Mouse (Mus musculus) erythroblast, embryonic 14.5 days (primary cell): ENCODE measurements around the gene Tmem220. TPM values are rescaled to one million over a fixed set of nuclear protein-coding genes. Genes with fewer than 3 reads are reported as not detected.
"Not testable (repeated sequence)": the region's sequence is repeated elsewhere in the genome, so short reads cannot be mapped to it uniquely, and the experiment has no call there.

Experiments
- H3K27me3 ChIP-seq: 2 replicates; pipeline ENCODE4 v1.6.1; 2012; ENCODE audit warnings: inconsistent platforms; ENCODE audit not compliant: control insufficient read depth
- H3K36me3 ChIP-seq: 2 replicates; pipeline ENCODE4 v1.6.1; 2012; ENCODE audit warnings: mild to moderate bottlenecking, inconsistent platforms; ENCODE audit not compliant: control insufficient read depth
- H3K4me1 ChIP-seq: 2 replicates; pipeline ENCODE4 v1.6.1; 2012; ENCODE audit warnings: inconsistent platforms; ENCODE audit not compliant: control insufficient read depth
- H3K4me3 ChIP-seq: replicated peaks from 2 replicates; pipeline ENCODE3; 2012; ENCODE audit warnings: moderate library complexity, mild to moderate bottlenecking, inconsistent platforms
- H3K9me3 ChIP-seq: 2 replicates; pipeline ENCODE4 v1.6.1; 2012; ENCODE audit warnings: low read length, inconsistent platforms, mixed read lengths; ENCODE audit not compliant: control insufficient read depth
- GATA1 ChIP-seq: IDR thresholded peaks from 2 replicates; pipeline ENCODE4 v1.6.1; 2012; ENCODE audit warnings: low read length, inconsistent platforms, mixed read lengths
- TAL1 ChIP-seq: IDR thresholded peaks from 3 replicates; pipeline ENCODE4 v1.6.1; 2012; ENCODE audit warnings: low read length, inconsistent platforms, mixed read lengths
- polyA plus RNA-seq: library from polyadenylated mRNA; stranded (reverse); fragments of >175 nt; gene quantifications from 2 replicates; pipeline ENCODE4 v1.2.3, GENCODE M21; 2012

Gene Tmem220
- polyA plus RNA-seq, 1 experiment, result not detected

DNA sequence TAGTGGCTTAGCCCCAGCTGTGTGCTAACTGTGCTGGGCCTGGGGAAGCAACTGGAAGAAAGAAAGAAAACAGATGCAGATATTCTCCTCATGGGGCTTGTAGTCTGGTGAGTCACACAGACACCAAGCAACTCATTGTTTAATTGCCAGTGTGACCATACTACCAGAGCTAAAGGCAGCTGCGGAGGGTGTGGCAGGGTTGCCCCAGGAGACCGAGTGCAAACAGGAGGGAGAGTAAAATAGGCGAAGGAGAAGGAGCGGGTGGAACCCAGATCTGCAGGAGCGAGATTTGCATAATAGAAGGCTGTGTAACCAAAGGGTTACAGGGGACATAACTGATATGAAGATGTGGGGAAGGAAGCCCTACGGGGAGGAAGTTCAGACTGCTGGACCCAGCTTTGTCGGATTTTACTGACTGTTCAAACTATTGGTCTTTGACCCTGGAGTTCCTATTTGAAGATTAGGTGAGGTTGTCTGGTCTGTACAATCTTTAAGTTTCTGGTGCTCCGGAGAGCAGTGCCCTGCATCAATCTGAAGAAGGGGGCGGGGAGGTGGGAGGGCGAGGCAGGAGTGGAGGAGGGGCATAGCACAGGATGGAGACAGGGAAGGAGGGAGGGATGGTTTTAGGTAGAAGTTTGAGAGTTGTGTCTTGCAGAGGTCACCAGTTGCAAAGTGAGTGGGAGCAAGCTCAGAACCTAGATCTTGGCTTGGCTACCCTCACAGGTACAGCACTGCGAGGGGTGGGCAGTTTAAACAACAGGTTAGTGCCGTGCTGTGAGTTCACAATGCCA, 7.0 kb upstream of the Tmem220 start:
- TF ChIP-seq GATA1 (no peak), TAL1 (no peak)
- Histone ChIP-seq H3K4me3 (no peak overlapping the region), H3K4me1 (peaks cover 3% of the 10 kb centered on the region), H3K36me3 (no peaks in the 10 kb centered on the region), H3K9me3 (no peaks in the 10 kb centered on the region), H3K27me3 (peaks cover 5% of the 10 kb centered on the region)

DNA sequence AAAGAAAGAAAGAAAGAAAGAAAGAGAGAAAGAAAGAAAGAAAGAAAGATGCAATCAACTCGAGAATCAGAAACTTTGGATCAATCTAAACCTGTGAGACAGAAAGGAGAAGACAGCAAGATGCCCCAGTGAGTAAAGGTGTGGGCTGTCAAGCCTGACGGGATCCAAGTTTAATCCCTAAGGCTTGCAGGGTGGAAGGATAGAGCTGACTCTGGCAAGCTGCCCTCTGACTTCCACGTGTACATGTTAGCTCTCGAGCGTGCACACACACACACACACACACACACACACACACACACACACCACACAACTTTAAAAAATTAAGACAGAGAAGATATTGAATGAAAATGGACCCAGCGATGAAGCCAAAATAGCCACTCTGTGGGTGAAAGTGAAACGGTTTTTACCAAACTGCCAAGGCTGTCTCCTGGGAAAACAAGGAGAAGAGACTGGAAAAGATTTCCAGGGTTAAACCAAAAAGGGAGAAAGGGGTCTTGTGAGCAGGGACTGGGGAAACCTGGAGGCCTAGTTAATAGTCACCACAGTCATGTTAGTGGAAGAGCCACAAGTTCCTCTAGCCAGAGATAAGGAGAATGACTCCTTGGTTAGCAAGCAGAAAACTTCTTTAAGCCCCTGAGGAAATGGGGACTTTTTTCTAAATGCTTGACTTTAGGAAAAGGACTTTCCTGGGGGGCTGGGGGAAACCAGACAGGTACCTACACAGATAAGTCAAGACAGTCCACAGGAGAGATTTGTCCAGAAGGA, 5.1 kb upstream of the Tmem220 start:
- H3K36me3 ChIP-seq, result no peaks in the 10 kb centered on the region
- TF ChIP-seq GATA1, result no peak
- no peak for TF ChIP-seq TAL1
- H3K9me3 ChIP-seq, result no peaks in the 10 kb centered on the region
- H3K27me3 ChIP-seq, result peaks cover 5% of the 10 kb centered on the region
- H3K4me1 ChIP-seq, result peaks cover 11% of the 10 kb centered on the region
- H3K4me3 ChIP-seq, result no peak overlapping the region

DNA sequence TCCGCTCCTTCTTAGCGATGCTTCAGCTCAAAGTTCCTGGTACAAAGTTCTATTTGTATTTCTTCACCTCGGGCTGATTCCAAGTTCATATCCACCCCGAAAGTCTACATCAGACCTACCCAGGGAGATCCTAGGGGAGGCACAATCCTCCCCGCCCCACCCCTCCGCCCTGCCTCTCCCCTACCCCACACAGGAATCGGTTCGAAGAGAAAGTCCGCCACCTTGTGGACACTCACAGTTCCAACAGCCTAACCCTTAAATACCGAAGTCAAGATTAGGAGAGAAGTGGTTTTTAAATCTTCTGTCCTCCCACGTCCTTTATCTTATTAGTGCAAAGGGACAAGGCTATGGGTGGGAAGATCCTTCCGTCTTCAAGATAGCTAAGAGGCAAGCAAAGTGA, 4.0 kb upstream of the Tmem220 start:
- no peak overlapping the region for H3K4me3 ChIP-seq
- H3K9me3 ChIP-seq, result no peaks in the 10 kb centered on the region
- H3K27me3 ChIP-seq, result peaks cover 5% of the 10 kb centered on the region
- peaks cover 20% of the 10 kb centered on the region for H3K4me1 ChIP-seq
- no peak for TF ChIP-seq TAL1
- no peaks in the 10 kb centered on the region for H3K36me3 ChIP-seq

DNA sequence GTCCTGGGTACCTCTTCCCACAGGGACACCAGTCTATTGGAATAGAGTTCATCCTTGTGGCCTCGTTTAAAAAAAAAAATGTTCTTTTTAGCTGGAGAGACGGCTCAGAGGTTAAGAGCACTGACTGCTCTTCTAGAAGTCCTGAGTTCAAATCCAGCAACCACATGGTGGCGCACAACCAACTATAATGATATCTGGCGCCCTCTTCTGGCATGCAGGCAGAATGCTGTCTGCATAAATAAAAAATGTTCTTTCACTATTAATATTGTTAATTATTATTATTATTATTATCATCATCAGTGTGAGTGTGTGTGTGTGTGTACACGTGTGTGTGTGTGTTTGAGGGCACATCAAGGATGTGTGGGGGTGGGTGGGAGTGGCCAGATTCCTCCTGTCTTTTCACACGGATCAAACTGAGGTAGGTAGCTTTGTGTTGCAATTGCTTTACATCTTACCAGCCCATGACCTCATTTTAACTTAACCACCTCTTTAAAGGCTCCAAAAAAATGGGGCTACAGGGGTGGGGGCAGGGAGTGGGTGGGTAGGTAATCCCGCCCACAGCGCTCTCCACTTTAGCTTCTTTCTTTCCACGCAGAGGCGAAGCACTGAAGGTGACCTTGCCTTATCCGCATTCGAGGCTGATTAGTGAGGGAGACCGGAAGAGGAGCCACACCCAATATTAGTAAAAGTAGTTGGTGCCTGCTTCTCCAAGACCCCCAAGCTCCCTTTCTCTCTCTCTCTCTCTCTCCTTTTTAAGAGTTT, 2.4 kb upstream of the Tmem220 start:
- no peak overlapping the region for H3K4me3 ChIP-seq

DNA sequence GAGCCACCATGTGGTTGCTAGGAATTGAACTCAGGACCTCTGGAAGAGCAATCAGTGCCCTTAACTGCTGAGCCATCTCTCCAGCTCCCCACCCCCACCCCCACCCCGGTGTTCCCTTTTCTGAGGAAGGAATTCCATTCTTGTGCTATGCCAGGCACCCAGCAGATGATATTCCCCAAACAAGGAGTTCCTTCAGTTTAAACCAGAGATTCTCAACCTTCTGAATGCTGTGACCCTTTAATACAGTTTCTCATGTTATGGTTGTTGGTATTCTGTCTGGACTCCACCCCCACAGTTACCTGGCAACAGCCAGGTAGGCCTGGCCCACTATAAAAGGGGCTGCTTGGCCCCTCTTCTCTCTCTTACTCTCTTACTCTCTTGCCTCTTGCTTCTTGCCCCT, 1.8 kb upstream of the Tmem220 start:
- not testable (repeated sequence) for H3K9me3 ChIP-seq, H3K36me3 ChIP-seq, H3K27me3 ChIP-seq, H3K4me3 ChIP-seq
- H3K4me1 ChIP-seq, result peaks cover 20% of the 10 kb centered on the region

More for the DNA sequence above, 2.4 kb upstream of the Tmem220 start:
- peaks cover 8% of the 10 kb centered on the region for H3K27me3 ChIP-seq
- no peaks in the 10 kb centered on the region for H3K36me3 ChIP-seq
- TF ChIP-seq GATA1, result no peak
- no peak for TF ChIP-seq TAL1
- no peaks in the 10 kb centered on the region for H3K9me3 ChIP-seq
- H3K4me1 ChIP-seq, result peaks cover 20% of the 10 kb centered on the region

DNA sequence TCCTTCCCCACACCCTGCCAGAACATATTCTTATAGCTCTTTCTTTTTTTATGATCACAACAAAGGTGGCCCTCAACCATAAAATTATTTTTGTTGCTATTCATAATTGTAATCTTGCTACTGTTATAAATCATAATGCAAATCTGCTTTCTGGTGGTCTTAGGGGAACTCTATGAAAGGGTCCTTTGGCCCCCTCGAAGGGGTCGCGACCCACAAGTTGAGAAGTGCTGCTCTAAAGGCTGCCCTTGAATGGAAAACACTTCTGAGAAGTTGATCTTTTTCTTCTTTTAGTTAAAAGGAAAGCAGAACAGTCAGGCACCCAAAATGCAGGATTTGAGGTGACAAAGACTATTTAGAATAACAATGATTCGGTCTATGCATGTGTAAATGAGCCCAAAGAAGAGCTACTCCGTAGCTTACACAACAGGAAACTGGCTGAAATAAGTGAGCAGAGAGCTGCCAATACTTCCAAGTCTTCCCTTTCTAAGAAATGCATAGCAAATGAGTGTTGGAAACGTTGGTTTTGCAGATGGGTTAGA, 1.1 kb upstream of the Tmem220 start:
- H3K36me3 ChIP-seq, result no peaks in the 10 kb centered on the region
- peaks cover 20% of the 10 kb centered on the region for H3K4me1 ChIP-seq
- TF ChIP-seq TAL1, result no peak
- TF ChIP-seq GATA1, result no peak
- H3K4me3 ChIP-seq, result no peak overlapping the region
- peaks cover 5% of the 10 kb centered on the region for H3K27me3 ChIP-seq
- no peaks in the 10 kb centered on the region for H3K9me3 ChIP-seq

DNA sequence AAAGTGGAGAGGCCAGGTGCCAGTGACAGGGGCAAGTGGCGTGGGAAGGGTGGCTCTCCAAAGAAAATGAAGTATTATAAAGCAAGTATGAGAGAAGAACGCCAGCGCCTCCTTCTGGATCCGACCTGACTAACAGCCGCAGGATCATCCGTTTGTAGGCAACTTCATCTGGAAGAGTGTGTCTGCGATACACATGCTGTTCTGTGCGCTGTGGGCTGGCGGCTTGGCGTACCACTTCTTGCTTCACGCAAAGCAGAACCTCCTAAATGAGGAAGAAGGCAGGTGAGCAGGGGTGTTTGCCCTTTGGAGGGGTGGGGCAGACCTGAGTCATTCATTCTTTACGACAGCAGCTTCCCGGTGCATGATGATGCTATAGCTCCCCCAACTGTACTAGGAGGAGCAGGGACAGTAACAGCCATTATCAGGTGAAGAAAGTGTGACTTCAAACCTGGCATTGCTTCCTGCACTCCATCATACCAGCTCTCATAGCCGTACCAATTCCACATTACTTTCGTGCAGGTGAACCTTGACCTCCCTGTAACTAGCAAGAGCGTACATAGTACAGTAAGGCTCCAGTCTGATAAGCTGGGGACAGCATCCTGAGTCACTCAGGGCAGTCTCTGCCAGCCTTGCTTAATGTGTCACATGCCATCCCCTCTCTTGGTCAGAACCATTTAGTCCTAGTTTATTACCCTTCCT, 6.1 kb downstream of the Tmem220 start:
- Histone ChIP-seq H3K36me3 (no peaks in the 10 kb centered on the region), H3K4me1 (no peaks in the 10 kb centered on the region), H3K4me3 (no peak overlapping the region), H3K9me3 (no peaks in the 10 kb centered on the region), H3K27me3 (peaks cover 5% of the 10 kb centered on the region; the same call in 1 of the 2 replicates)
- no peak for TF ChIP-seq GATA1
- no peak for TF ChIP-seq TAL1

DNA sequence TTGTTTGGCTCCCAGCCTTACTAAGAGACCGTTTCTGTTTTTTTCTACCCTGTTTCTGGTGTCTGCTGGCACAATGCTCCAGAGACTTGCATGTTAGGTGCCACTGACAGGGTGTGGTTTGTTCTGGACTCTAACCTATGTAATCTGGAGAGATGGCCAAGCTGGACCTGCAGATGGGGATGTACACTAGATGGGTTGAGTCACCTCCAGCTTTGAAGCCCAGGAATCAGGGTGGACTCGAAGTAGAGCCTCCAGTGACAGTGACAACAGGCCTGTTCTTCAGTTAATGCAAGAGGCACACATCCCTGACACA, 6.6 kb downstream of the Tmem220 start:
- no peak overlapping the region for H3K4me3 ChIP-seq
- peaks cover 5% of the 10 kb centered on the region; the same call in 1 of the 2 replicates for H3K27me3 ChIP-seq
- H3K36me3 ChIP-seq, result no peaks in the 10 kb centered on the region
- no peaks in the 10 kb centered on the region for H3K4me1 ChIP-seq
- H3K9me3 ChIP-seq, result no peaks in the 10 kb centered on the region
- TF ChIP-seq GATA1 (no peak), TAL1 (no peak)
